Mouse (Mus musculus) kidney, adult 9 months (tissue): Measurements from ENCODE around the gene Lrrc27.

ENCODE experiments used
- DNase-seq: peaks from one replicate; pipeline ENCODE4 v3.0.0; 2022

Lrrc27 gene

GRCm38 (mm10) chr7:139212754-139213745 lies at the start of gene Lrrc27, which contains the start of gene Stk32c:
Gene Lrrc27 (plus strand): TSS chr7:139212988.
Gene Stk32c (minus strand): TSS chr7:139213307.
- peak; percentile 99 for DNase-seq

DNA sequence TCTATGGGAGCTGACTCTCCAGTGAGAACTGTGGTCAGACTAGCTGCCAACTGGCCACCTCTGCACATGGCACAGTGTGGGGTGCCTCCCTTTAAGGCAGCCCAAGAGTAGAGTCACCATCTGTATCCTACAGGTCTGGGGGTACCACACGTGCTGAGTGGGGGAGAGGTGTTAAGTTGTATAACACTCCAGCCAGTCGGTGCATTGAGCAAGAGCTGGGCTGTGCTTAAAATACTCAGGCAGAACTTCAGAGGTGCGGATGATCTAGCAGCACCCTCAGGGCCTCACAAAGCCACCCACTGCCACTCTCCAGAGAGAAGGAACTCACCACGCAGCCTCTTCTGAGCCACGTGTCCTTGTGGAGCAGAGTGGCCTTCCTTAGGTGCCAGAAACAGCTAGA lies 48.4 kb upstream of the Lrrc27 start:
- DNase-seq: no peak

DNA sequence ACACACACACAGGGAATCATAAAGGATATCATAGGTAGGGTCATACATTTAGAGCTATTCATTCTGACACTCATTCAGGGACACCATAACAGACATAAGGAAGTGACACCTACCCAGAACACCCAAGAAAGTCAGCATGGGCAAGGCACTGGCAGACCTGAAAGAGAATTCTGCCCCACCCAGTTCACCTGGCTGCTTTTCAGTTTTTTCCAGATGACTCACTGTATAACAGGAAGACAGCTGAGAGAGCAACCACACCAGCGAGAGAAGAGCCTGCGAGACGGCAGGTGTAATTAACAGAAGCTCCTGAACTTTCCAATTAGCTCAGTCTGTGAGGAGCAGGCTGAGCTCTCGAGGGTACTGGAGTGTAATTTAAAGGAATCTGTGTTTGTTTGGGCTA lies 43.6 kb upstream of the Lrrc27 start:
- no peak for DNase-seq

DNA sequence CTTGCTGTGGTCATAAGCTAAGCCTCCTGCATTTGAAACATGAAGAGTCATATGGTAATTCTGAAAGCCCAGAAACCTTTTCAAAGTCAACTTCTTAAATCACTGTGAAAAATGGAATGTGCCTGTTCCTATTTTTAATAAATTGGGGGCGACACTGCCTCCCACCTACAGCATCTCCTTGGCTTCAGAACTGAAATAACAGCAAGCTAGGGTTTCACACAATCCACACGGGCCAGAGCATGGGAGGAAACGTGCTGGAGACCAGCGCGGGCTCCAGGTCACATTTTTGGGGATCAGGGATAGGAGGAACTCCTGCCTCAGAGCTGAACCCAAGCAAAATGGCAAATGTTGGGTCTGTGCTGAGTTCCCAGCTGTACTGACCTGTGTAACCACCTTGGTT lies 33.5 kb upstream of the Lrrc27 start:
- no peak for DNase-seq

GRCm38 (mm10) chr7:139180058-139180457 lies 32.7 kb upstream of the Lrrc27 start:
- no peak for DNase-seq

DNA sequence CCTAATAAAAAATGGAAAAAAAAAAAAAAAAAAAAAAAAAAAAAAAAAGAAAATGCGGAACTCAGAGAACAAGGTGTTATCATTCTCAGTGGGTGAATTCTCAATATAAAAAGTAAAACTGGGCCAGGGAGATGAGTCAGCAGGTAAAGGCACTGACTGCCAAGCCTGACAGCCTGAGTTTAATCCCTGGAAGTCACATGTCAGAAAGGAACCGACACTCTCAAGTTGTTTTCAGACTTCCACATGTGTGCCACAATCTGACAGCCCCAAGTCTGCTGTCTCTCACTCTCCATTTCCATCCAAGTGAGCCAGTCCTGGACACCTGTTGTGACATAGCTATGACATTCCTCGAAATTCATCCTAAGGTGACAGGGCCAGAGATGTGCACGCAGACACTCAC lies 28.4 kb upstream of the Lrrc27 start:
- no peak for DNase-seq

DNA sequence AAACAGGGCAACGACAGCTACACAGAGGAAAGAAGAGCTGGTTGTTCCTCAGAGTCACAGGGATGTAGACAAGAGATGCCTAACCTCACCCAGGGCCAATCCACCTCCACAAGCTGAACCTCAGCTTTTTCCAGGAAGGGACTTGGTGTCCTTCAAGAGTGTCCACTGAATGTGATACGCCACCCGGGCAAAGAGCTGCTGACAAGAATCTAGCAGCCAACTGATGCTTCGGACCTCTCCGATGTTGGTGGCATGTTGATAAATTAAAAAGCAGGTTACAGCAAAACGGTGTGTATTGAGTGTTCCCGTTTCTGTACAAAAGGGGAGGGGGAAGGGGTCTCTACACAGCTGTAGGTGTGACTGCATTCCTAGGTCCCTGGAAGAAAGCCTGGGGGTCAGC lies 27.9 kb upstream of the Lrrc27 start:
- DNase-seq: no peak

DNA sequence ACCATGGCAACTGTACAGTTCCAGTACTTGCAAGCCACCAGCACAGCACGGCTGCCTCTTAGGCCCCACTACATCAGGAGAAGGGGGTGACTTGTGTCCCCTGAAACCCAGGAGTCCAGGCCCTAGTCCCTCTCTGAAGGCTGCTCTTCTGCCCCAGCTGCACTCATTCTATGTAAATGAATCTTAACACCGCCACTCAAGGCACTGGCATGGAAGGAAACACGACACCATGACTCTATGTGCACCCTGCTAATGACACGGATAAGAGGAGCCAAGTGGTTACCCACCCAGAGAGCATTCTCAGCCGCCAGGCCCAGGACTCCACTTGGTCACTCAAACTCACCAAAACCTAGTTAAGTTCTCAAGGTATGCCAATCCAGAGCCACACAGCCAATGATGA lies 26.8 kb upstream of the Lrrc27 start:
- no peak for DNase-seq

DNA sequence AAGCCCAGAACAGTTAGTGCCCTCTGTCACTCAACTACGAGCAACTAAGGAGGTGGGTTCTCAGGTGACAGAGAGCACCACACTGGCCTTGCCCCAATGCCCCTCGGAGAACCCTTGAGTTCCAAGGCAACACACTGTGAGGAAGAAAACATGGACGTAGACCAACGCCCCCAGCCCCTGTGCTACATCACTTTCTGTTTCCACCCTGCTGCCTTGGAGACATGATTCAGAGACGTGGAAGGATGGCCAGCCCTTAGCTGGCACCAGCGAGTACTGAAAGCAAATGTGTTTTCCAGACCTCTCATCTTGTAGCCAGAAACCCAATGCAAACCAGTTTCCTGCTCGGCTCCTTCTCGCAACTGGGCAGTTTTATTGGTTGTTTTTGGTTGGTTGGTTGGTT lies 26.4 kb upstream of the Lrrc27 start:
- no peak for DNase-seq

GRCm38 (mm10) chr7:139187277-139187676 lies 25.5 kb upstream of the Lrrc27 start:
- DNase-seq: no peak

GRCm38 (mm10) chr7:139187771-139188633 lies 24.8 kb upstream of the Lrrc27 start:
- DNase-seq: peak; percentile 54

- no peak for DNase-seq
These were observed 24.1 kb upstream of the Lrrc27 start for GRCm38 (mm10) chr7:139188634-139189207.

DNA sequence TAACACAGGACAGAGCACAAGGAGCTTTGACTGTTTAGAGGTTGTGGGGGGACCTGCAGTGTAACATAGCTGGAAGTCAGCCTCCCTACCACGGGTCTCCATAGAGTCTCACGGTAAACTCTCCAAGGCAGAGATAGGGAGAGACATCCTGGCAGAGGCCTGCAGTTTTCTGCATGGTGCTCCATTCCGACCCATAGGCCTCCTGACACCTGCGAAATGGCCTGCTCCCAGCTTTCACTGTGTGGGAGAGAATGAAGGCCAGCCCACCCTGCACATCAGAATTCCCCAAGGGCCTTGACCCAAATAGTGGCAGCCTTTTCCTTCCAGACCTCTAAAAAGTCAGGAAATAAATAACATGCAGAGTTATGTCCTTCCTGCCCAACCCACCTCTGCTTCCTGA lies 22.2 kb upstream of the Lrrc27 start:
- no peak for DNase-seq

DNA sequence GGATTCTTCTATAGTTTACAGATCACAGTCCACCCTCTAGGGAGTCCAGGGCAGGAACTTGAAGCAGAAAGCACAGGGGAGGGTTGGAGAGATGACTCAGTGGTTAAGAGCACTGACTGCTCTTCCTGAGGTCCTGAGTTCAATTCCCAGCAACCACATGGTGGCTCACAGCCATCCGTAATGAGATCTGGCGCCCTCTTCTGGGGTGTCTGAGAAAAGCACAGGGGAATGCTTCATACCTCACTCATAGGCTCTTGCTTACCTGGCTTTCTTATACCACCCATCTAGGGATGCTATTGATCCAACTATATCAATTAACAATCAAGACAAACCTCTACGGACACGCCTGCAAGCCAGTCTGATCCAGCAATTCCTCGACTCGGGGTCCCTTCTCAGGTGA lies 21.2 kb upstream of the Lrrc27 start:
- no peak for DNase-seq

- DNase-seq: no peak
These were observed 15.8 kb upstream of the Lrrc27 start for GRCm38 (mm10) chr7:139197022-139197421.

DNA sequence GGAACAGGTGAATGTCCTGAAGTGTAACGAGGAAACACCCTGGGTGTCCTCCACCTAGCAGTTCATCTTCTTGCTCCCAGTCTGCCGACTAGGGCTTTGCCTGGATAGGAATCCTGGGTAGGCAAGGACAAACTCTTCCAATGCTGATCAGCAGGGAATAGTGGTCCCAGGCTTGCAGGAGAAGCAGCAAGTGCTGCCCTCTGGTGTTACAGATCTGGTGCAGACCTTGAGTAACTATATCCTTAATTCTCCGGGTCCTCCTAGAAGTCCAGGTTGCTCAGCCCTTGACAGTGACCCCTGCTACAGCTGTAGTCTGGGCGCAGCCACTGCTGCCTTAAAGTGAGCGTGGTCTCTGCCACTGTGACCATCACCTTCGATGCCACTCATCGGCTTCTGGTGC lies 12.7 kb upstream of the Lrrc27 start:
- peak; percentile 68 for DNase-seq

DNA sequence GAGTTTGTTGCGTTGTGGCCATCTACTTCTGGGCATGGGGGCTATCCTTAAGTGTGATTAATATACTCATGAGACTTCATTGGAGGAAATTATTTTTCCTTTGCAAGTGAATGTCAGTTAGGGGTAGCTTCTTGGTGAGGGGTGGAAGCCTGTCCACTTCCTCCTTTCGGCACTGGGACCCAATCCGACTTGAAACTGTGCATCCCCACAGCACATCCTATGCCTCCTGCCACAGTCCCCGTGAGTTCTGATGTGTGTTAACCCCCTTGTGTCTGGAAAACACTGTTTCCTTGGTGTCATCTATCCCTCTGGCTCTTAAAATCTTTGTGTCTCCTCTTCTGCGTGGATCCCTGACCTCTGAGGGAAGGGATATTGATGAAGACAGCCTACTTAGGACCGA lies 11.6 kb upstream of the Lrrc27 start:
- DNase-seq: no peak

- DNase-seq: peak; percentile 34
These were observed 4.6 kb upstream of the Lrrc27 start for GRCm38 (mm10) chr7:139208023-139208772.

DNA sequence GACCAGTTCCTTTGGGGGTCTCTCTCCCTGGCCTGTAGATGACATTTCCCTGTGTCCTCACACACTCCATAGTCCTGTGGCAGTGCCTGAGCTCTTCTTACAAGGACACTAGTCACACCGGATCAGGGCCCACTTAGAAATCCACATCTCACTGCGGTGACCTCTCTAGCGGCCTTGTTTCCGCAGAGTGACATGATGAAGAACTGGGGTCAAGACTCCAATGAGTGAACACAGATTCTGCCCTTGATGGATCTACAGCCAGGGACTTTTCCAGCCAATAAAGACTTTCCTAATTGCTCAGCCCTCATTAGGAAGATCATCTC lies 4.1 kb upstream of the Lrrc27 start:
- peak; percentile 39 for DNase-seq

DNA sequence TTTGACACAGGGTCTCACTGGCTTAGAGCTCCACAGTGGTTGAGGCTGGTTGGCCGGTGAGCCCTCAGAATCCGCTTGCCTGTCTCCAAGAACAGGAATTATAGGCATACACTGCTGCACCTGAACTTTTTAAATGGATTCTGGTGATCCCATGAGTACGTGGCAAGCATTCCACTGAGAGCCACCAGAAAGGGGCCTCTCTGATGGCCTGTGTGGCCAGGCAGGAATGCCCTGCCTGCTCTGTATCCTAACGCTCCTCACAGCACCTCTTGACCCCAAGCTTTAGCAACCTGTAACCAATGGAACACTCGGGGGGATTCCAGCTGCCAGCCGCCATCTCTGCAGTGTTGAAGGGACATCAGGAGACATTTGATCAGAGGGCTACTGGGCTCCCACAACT lies 1.0 kb upstream of the Lrrc27 start:
- DNase-seq: no peak

DNA sequence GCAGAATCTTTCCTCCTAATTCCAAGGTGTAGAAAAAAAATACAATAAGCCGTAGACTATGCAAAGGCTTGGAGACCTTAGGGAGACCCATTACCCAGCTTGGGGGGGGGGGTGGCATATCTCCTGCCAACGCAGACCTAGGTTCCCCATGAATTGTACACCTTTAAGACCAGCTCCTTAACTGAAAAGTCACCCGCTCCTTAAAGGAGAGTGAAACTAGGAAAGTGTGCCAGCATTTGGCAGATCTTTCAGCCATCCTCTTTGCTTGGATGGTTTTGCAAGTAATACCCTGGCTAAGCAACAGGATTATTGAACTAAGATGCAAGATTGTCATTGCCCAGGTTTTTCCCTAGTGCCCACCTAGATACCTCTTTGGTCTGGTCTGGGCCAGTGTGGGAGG lies 963 bp downstream of the Lrrc27 start:
- no peak for DNase-seq

- no peak for DNase-seq
These were observed 1.4 kb downstream of the Lrrc27 start for GRCm38 (mm10) chr7:139214160-139214559.
